Mouse (Mus musculus): ENCODE results near the gene Fibcd1. TPM values are rescaled to one million over a fixed set of nuclear protein-coding genes. Genes with fewer than 3 reads are reported as not detected.

Gene Fibcd1
- polyA plus RNA-seq, 1 experiment = 0.13 TPM

DNA sequence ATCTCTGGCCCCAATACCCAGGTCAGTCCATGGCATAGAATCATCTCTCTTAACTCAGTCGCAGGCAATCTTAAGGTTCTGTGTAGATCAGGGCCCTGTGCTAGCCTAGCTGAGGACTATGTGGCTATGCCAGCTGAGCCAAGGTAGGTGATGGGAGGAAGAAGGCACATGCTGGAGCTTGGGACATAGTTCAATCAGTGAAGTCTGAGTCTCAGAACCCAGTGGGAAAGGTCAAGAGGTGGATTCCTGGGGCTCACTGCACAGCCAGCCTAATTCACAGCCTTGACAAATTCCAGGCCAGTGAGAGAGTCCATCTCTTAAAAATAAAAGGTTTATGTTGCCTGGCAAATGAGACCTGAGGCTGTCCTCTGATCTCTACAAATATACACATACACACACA, 18.0 kb upstream of the Fibcd1 start:
- Histone ChIP-seq H3K4me2 (ENCODE audit: low read depth) (no peak overlapping the region), H3K27me3 (ENCODE audit: control insufficient read depth, insufficient read depth, insufficient read length) (peaks cover 24% of the 10 kb centered on the region), H3ac (ENCODE audit: control insufficient read depth, insufficient read length) (no peak overlapping the region), H3K4me3 (no peak overlapping the region), H3K36me3 (ENCODE audit: control insufficient read depth, insufficient read depth) (no peaks in the 10 kb centered on the region), H3K79me2 (ENCODE audit: control insufficient read depth, insufficient read depth) (no peaks in the 10 kb centered on the region)
- TF ChIP-seq CEBPB (IDR thresholded peaks at IDR 0.05; ENCODE audit: insufficient read depth, poor library complexity, severe bottlenecking) (no peak), TCF3 (IDR thresholded peaks at IDR 0.05; ENCODE audit: insufficient read length, low read depth) (no peak), MYOD1 (IDR thresholded peaks at IDR 0.05; ENCODE audit: control insufficient read depth in 1 of 3, insufficient read length in 2 of 3, low read depth in 2 of 3) (no peak)

DNA sequence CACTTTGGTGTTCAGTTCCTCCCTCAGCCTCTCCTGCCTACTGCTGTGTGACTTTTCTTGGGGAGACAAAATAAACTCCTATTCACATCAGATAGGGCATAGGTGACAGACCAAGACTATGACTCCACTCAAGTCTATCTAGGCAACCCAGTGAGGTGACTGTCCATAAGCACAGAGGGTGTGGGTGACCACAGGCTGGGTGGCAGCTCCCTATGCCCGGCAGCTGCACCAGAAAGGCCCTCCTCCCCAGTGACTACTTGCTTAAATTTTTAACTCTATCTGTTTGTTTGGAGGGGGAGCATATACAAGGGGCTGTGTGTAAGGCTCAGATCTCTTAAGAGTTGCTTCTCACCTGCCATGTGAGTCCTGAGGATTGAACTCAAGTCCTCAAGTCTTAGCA, 17.1 kb upstream of the Fibcd1 start:
- H3ac ChIP-seq (ENCODE audit: control insufficient read depth, insufficient read length) = no peak overlapping the region
- TF ChIP-seq MYOD1 (IDR thresholded peaks at IDR 0.05; ENCODE audit: control insufficient read depth in 1 of 3, insufficient read length in 2 of 3, low read depth in 2 of 3) (peak in 1 of 3 experiments; percentile 56), POLR2AphosphoS2 (IDR thresholded peaks at IDR 0.05; ENCODE audit: insufficient read length, low read depth) (no peak), MYOG (IDR thresholded peaks at IDR 0.05; ENCODE audit: control insufficient read depth in 1 of 3, insufficient read depth in 1 of 3, insufficient read length in 2 of 3, low read depth in 2 of 3) (peak in 1 of 3 experiments; percentile 51)
- no peaks in the 10 kb centered on the region for H3K79me2 ChIP-seq (ENCODE audit: control insufficient read depth, insufficient read depth)
- H3K4me3 ChIP-seq = no peak overlapping the region
- H3K4me2 ChIP-seq (ENCODE audit: low read depth) = no peak overlapping the region
- peaks cover 31% of the 10 kb centered on the region for H3K27me3 ChIP-seq (ENCODE audit: control insufficient read depth, insufficient read depth, insufficient read length)
- no peaks in the 10 kb centered on the region for H3K36me3 ChIP-seq (ENCODE audit: control insufficient read depth, insufficient read depth)

DNA sequence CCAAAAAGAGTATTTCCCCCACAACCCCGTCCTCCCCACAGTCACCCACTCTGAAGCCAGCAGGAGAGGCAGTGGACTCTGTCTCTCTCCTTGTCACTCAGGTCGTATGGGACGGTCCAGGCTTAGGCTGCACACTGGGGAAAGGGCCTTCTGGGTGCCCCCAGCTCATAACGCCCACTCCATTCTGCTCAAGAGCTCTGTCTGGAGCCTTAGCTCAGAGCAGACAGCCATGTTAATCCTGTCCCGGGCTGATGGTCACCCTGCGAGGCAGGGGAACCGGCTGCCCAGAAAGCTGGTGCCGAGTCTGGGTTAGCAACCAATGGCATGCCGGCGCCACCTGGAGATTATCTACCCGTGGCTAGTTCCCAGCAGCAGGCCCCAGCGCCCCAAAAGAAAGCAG, 12.7 kb upstream of the Fibcd1 start:
- H3K4me2 ChIP-seq (ENCODE audit: low read depth) = no peak overlapping the region
- H3K36me3 ChIP-seq (ENCODE audit: control insufficient read depth, insufficient read depth) = no peaks in the 10 kb centered on the region
- H3ac ChIP-seq (ENCODE audit: control insufficient read depth, insufficient read length) = no peak overlapping the region
- TF ChIP-seq SRF (IDR thresholded peaks at IDR 0.05; ENCODE audit: control insufficient read depth, insufficient read length, low read depth) (no peak), E2F4 (IDR thresholded peaks at IDR 0.05; ENCODE audit: insufficient read depth) (no peak), MAX (IDR thresholded peaks at IDR 0.05; ENCODE audit: low read depth) (no peak), POLR2A (IDR thresholded peaks at IDR 0.05; ENCODE audit: insufficient read length, low read depth) (no peak), USF1 (IDR thresholded peaks at IDR 0.05; ENCODE audit: low read depth) (no peak), REST (IDR thresholded peaks at IDR 0.05; ENCODE audit: insufficient read depth, insufficient read length) (no peak), POLR2AphosphoS2 (IDR thresholded peaks at IDR 0.05; ENCODE audit: insufficient read length, low read depth) (no peak), TCF12 (IDR thresholded peaks at IDR 0.05; ENCODE audit: insufficient read depth, poor library complexity, severe bottlenecking) (no peak), TCF3 (IDR thresholded peaks at IDR 0.05; ENCODE audit: insufficient read length, low read depth) (no peak), MYOD1 (IDR thresholded peaks at IDR 0.05; ENCODE audit: control insufficient read depth in 1 of 3, insufficient read length in 2 of 3, low read depth in 2 of 3) (no peak), CEBPB (IDR thresholded peaks at IDR 0.05; ENCODE audit: insufficient read depth, poor library complexity, severe bottlenecking) (no peak), MYOG (IDR thresholded peaks at IDR 0.05; ENCODE audit: control insufficient read depth in 1 of 3, insufficient read depth in 1 of 3, insufficient read length in 2 of 3, low read depth in 2 of 3) (no peak)
- no peak overlapping the region for H3K4me3 ChIP-seq
- peaks cover 63% of the 10 kb centered on the region for H3K27me3 ChIP-seq (ENCODE audit: control insufficient read depth, insufficient read depth, insufficient read length)
- no peaks in the 10 kb centered on the region for H3K79me2 ChIP-seq (ENCODE audit: control insufficient read depth, insufficient read depth)

DNA sequence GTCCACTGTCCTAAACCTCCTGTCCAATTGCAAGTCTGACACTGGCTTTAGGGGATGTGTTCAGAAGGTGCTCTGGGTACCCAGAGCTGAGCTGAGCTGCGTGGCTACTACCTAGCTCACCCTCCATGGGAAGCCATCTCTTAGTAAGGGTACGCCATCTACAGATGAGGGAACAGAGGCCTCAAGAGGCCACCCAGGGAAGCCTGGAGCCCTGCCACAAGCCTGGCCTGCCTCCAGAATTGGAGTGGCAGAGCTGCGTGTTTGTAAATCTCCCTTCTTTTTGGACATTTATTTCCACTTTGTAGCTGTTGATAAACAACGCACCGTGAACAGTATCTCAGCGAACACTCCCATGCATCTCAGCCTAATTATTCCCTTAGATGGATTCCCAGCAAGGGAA, 11.4 kb upstream of the Fibcd1 start:
- no peaks in the 10 kb centered on the region for H3K79me2 ChIP-seq (ENCODE audit: control insufficient read depth, insufficient read depth)
- H3K4me2 ChIP-seq (ENCODE audit: low read depth) = no peak overlapping the region
- TF ChIP-seq MAX (IDR thresholded peaks at IDR 0.05; ENCODE audit: low read depth) (no peak), MYOD1 (IDR thresholded peaks at IDR 0.05; ENCODE audit: control insufficient read depth in 1 of 3, insufficient read length in 2 of 3, low read depth in 2 of 3) (no peak), SRF (IDR thresholded peaks at IDR 0.05; ENCODE audit: control insufficient read depth, insufficient read length, low read depth) (no peak), POLR2A (IDR thresholded peaks at IDR 0.05; ENCODE audit: insufficient read length, low read depth) (no peak), REST (IDR thresholded peaks at IDR 0.05; ENCODE audit: insufficient read depth, insufficient read length) (no peak), CEBPB (IDR thresholded peaks at IDR 0.05; ENCODE audit: insufficient read depth, poor library complexity, severe bottlenecking) (no peak), E2F4 (IDR thresholded peaks at IDR 0.05; ENCODE audit: insufficient read depth) (no peak), TCF3 (IDR thresholded peaks at IDR 0.05; ENCODE audit: insufficient read length, low read depth) (no peak), MYOG (IDR thresholded peaks at IDR 0.05; ENCODE audit: control insufficient read depth in 1 of 3, insufficient read depth in 1 of 3, insufficient read length in 2 of 3, low read depth in 2 of 3) (no peak), TCF12 (IDR thresholded peaks at IDR 0.05; ENCODE audit: insufficient read depth, poor library complexity, severe bottlenecking) (no peak), POLR2AphosphoS2 (IDR thresholded peaks at IDR 0.05; ENCODE audit: insufficient read length, low read depth) (no peak), USF1 (IDR thresholded peaks at IDR 0.05; ENCODE audit: low read depth) (no peak)
- peaks cover 68% of the 10 kb centered on the region for H3K27me3 ChIP-seq (ENCODE audit: control insufficient read depth, insufficient read depth, insufficient read length)
- H3ac ChIP-seq (ENCODE audit: control insufficient read depth, insufficient read length) = no peak overlapping the region
- H3K4me3 ChIP-seq = no peak overlapping the region
- no peaks in the 10 kb centered on the region for H3K36me3 ChIP-seq (ENCODE audit: control insufficient read depth, insufficient read depth)

DNA sequence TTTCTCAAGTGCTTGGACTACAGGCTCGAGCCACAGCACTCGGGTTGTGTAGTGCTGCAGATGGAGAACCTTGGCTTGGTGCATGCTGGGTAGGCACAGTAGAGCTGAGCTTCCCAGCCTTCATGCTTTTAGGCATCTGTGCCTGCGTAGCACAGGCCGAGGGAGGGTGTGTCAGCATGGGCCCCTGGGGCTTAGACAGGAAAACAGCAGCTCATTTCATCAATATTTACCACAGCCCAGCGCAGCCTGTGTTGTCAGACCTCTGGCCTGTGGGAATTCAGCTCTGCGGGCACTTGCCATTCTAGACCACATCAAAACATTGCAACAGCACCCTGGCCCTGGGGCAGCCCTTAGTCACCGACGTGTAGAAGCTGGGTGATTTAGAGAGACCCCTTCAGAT, 10.2 kb upstream of the Fibcd1 start:
- H3K27me3 ChIP-seq (ENCODE audit: control insufficient read depth, insufficient read depth, insufficient read length) = peaks cover 60% of the 10 kb centered on the region
- TF ChIP-seq CEBPB (IDR thresholded peaks at IDR 0.05; ENCODE audit: insufficient read depth, poor library complexity, severe bottlenecking) (no peak), POLR2AphosphoS2 (IDR thresholded peaks at IDR 0.05; ENCODE audit: insufficient read length, low read depth) (no peak), MYOD1 (IDR thresholded peaks at IDR 0.05; ENCODE audit: control insufficient read depth in 1 of 3, insufficient read length in 2 of 3, low read depth in 2 of 3) (no peak), SRF (IDR thresholded peaks at IDR 0.05; ENCODE audit: control insufficient read depth, insufficient read length, low read depth) (no peak), E2F4 (IDR thresholded peaks at IDR 0.05; ENCODE audit: insufficient read depth) (no peak), TCF12 (IDR thresholded peaks at IDR 0.05; ENCODE audit: insufficient read depth, poor library complexity, severe bottlenecking) (no peak), MYOG (IDR thresholded peaks at IDR 0.05; ENCODE audit: control insufficient read depth in 1 of 3, insufficient read depth in 1 of 3, insufficient read length in 2 of 3, low read depth in 2 of 3) (no peak), REST (IDR thresholded peaks at IDR 0.05; ENCODE audit: insufficient read depth, insufficient read length) (no peak)
- no peak overlapping the region for H3K4me3 ChIP-seq
- H3K4me2 ChIP-seq (ENCODE audit: low read depth) = no peak overlapping the region
- no peaks in the 10 kb centered on the region for H3K36me3 ChIP-seq (ENCODE audit: control insufficient read depth, insufficient read depth)
- no peak overlapping the region for H3ac ChIP-seq (ENCODE audit: control insufficient read depth, insufficient read length)
- H3K79me2 ChIP-seq (ENCODE audit: control insufficient read depth, insufficient read depth) = no peaks in the 10 kb centered on the region
